Mouse (Mus musculus) intestine, embryonic 14.5 days (tissue): ENCODE data around the gene Lrrc4c. TPM values are rescaled to one million over a fixed set of nuclear protein-coding genes. Genes with fewer than 3 reads are reported as not detected.

ENCODE experiments used
- ATAC-seq: fragments of 200-750 bp; cut with Nextera tagmentation; replicated peaks from 2 replicates; pipeline ENCODE4 v1.8.0; 2017; ENCODE audit warnings: low read depth, moderate number of reproducible peaks, moderate TSS enrichment, moderate library complexity; ENCODE audit not compliant: low FRiP score, low TSS enrichment
- DNase-seq: peaks from one replicate; pipeline ENCODE4 v3.0.0-alpha.2; 2018; ENCODE audit warnings: low spot score
- H3K27ac ChIP-seq: fragments of 300-500 bp; sonication (generic); 2 replicates; pipeline ENCODE4 v1.5.1; 2014; ENCODE audit warnings: low read depth, mild to moderate bottlenecking, control low read depth
- H3K27me3 ChIP-seq: fragments of 300-500 bp; sonication (generic); replicated peaks from 2 replicates; pipeline ENCODE4 v1.6.1; 2014; ENCODE audit warnings: low read length, control low read depth; ENCODE audit not compliant: control insufficient read depth, insufficient read depth
- H3K36me3 ChIP-seq: fragments of 300-500 bp; sonication (generic); 2 replicates; pipeline ENCODE4 v1.6.1; 2014; ENCODE audit warnings: low read length, control low read depth; ENCODE audit not compliant: control insufficient read depth, insufficient read depth
- H3K4me1 ChIP-seq: fragments of 300-500 bp; sonication (generic); replicated peaks from 2 replicates; pipeline ENCODE4 v1.6.1; 2014; ENCODE audit warnings: low read length, control low read depth, mixed read lengths; ENCODE audit not compliant: control insufficient read depth, insufficient read depth
- H3K4me2 ChIP-seq: fragments of 300-500 bp; sonication (generic); 2 replicates; pipeline ENCODE4 v1.6.1; 2014; ENCODE audit warnings: low read length
- H3K4me3 ChIP-seq: fragments of 300-500 bp; sonication (generic); 2 replicates; pipeline ENCODE4 v1.5.1; 2014; ENCODE audit warnings: low read depth, low read length, control low read depth, mixed read lengths
- H3K9ac ChIP-seq: fragments of 300-500 bp; sonication (generic); 2 replicates; pipeline ENCODE4 v1.6.1; 2014; ENCODE audit warnings: mild to moderate bottlenecking, low read length
- H3K9me3 ChIP-seq: fragments of 300-500 bp; sonication (generic); 2 replicates; pipeline ENCODE4 v1.6.1; 2016; ENCODE audit warnings: low read length, control low read depth; ENCODE audit not compliant: control insufficient read depth
- WGBS: fragments of 180-500 bp; shearing (Covaris S2); extraction: QIAGEN DNeasy Blood & Tissue Kit; methylation state at CpG from one replicate; pipeline ENCODE4 v1.1.7; 2014; 5-methylcytosine and 5-hydroxymethylcytosine counted together
- polyA plus RNA-seq: library from polyadenylated mRNA; unstranded; fragments of >200 nt; fragmentation: Nextera tagmentation; extraction: Ambion mirVana; gene quantifications from 2 replicates; pipeline ENCODE4 v1.2.1, GENCODE M21; 2014

Lrrc4c gene
- polyA plus RNA-seq, 1 experiment from 2014 or later, result 4.7 TPM

- Histone ChIP-seq H3K4me3 (no peak overlapping the region), H3K27ac (no peak overlapping the region), H3K4me1 (no peaks in the 10 kb centered on the region), H3K27me3 (no peaks in the 10 kb centered on the region), H3K9me3 (no peaks in the 10 kb centered on the region), H3K4me2 (no peak overlapping the region), H3K36me3 (no peaks in the 10 kb centered on the region), H3K9ac (no peak overlapping the region)
- ATAC-seq (no peak), DNase-seq (no peak)
Measured at GRCm38 (mm10) chr2:97036401-97036800, 718.4 kb downstream of the Lrrc4c start.

- WGBS, result 83% methylated on average over 5 of the region's 5 CpGs
- Histone ChIP-seq H3K36me3 (no peaks in the 10 kb centered on the region), H3K9me3 (no peaks in the 10 kb centered on the region), H3K9ac (no peak overlapping the region), H3K27me3 (no peaks in the 10 kb centered on the region), H3K4me3 (no peak overlapping the region), H3K27ac (no peak overlapping the region), H3K4me2 (no peak overlapping the region), H3K4me1 (no peaks in the 10 kb centered on the region)
- no peak for DNase-seq
- ATAC-seq, result no peak
Measured at GRCm38 (mm10) chr2:97037024-97037814, 719.2 kb downstream of the Lrrc4c start.

GRCm38 (mm10) chr2:97044016-97044415 lies 726.0 kb downstream of the Lrrc4c start:
- no peak overlapping the region for H3K4me3 ChIP-seq
- H3K36me3 ChIP-seq, result no peaks in the 10 kb centered on the region
- no peaks in the 10 kb centered on the region for H3K9me3 ChIP-seq
- H3K4me2 ChIP-seq, result no peak overlapping the region
- no peaks in the 10 kb centered on the region for H3K4me1 ChIP-seq
- ATAC-seq (no peak), DNase-seq (no peak)
- WGBS, result 80% methylated on average over 3 of the region's 3 CpGs
- H3K27me3 ChIP-seq, result no peaks in the 10 kb centered on the region
- H3K27ac ChIP-seq, result no peak overlapping the region
- no peak overlapping the region for H3K9ac ChIP-seq

DNA sequence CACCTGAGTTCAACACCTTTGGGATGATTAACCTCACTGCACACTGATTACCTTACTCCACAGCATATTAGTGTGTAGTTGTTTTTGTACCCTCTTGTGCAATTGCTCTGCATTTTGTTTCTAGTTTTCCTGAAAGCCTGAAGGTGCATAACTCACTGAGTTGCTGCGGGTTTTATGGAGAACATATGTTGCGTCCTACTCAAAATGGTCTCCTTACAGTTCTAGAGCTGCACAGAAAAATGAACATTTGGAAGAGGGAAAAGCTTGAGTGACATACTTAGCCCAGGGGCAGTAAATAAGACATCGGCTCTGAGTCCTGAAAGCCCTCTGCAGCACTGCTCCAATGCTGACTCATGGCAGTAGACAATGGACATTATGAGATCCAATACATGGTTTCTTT lies 727.7 kb downstream of the Lrrc4c start:
- Histone ChIP-seq H3K9me3 (no peaks in the 10 kb centered on the region), H3K4me3 (no peak overlapping the region), H3K27ac (no peak overlapping the region), H3K9ac (no peak overlapping the region), H3K4me2 (no peak overlapping the region), H3K36me3 (no peaks in the 10 kb centered on the region), H3K4me1 (no peaks in the 10 kb centered on the region), H3K27me3 (no peaks in the 10 kb centered on the region)
- no peak for DNase-seq
- ATAC-seq, result no peak
- WGBS, result 90% methylated on average over 3 of the region's 3 CpGs

GRCm38 (mm10) chr2:97080156-97080555 lies 762.2 kb downstream of the Lrrc4c start:
- DNase-seq (no peak), ATAC-seq (no peak)
- no peak overlapping the region for H3K4me3 ChIP-seq
- WGBS, result 58% methylated on average over 1 of the region's 1 CpGs
- no peaks in the 10 kb centered on the region for H3K27me3 ChIP-seq
- no peak overlapping the region for H3K27ac ChIP-seq
- no peak overlapping the region for H3K4me2 ChIP-seq
- no peaks in the 10 kb centered on the region for H3K4me1 ChIP-seq
- H3K36me3 ChIP-seq, result no peaks in the 10 kb centered on the region
- no peak overlapping the region for H3K9ac ChIP-seq
- H3K9me3 ChIP-seq, result no peaks in the 10 kb centered on the region

GRCm38 (mm10) chr2:97097965-97098364 lies 780.0 kb downstream of the Lrrc4c start:
- Histone ChIP-seq H3K27ac (no peak overlapping the region), H3K9ac (no peak overlapping the region), H3K36me3 (no peaks in the 10 kb centered on the region), H3K4me3 (no peak overlapping the region), H3K4me1 (no peaks in the 10 kb centered on the region), H3K9me3 (no peaks in the 10 kb centered on the region), H3K27me3 (no peaks in the 10 kb centered on the region), H3K4me2 (no peak overlapping the region)
- ATAC-seq (no peak), DNase-seq (no peak)
- 51% methylated on average over 3 of the region's 3 CpGs for WGBS

- H3K9ac ChIP-seq, result no peak overlapping the region
Measured at GRCm38 (mm10) chr2:97103398-97104162, 785.6 kb downstream of the Lrrc4c start.

GRCm38 (mm10) chr2:97124246-97124645 lies 806.3 kb downstream of the Lrrc4c start:
- Histone ChIP-seq H3K9me3 (no peaks in the 10 kb centered on the region), H3K36me3 (no peaks in the 10 kb centered on the region), H3K4me1 (no peaks in the 10 kb centered on the region), H3K27me3 (no peaks in the 10 kb centered on the region), H3K4me3 (no peak overlapping the region), H3K9ac (no peak overlapping the region), H3K4me2 (no peak overlapping the region), H3K27ac (no peak overlapping the region)
- ATAC-seq (no peak), DNase-seq (no peak)
- WGBS, result 87% methylated on average over 3 of the region's 3 CpGs

More at GRCm38 (mm10) chr2:97103398-97104162, 785.6 kb downstream of the Lrrc4c start:
- Histone ChIP-seq H3K27ac (no peak overlapping the region), H3K9me3 (no peaks in the 10 kb centered on the region), H3K4me2 (no peak overlapping the region), H3K4me1 (no peaks in the 10 kb centered on the region), H3K36me3 (no peaks in the 10 kb centered on the region), H3K4me3 (no peak overlapping the region), H3K27me3 (no peaks in the 10 kb centered on the region)
- DNase-seq (no peak), ATAC-seq (no peak)
- 70% methylated on average over 2 of the region's 2 CpGs for WGBS
